Mouse (Mus musculus) kidney, adult 2 months (tissue): Measurements from ENCODE around the gene Lrp2.

Source experiments
- CTCF ChIP-seq: fragments of 200-500 bp; conservative IDR thresholded peaks from 2 replicates; pipeline ENCODE4 v1.5.1; 2011; ENCODE audit warnings: low read depth, mild to moderate bottlenecking, control low read depth, low read length, moderate library complexity, mixed read lengths; ENCODE audit not compliant: insufficient read depth, insufficient read length
- POLR2A ChIP-seq: fragments of 200-500 bp; IDR thresholded peaks from one replicate; pipeline ENCODE4 v1.6.1; 2011; ENCODE audit warnings: low read depth, low read length, control low read depth

DNA sequence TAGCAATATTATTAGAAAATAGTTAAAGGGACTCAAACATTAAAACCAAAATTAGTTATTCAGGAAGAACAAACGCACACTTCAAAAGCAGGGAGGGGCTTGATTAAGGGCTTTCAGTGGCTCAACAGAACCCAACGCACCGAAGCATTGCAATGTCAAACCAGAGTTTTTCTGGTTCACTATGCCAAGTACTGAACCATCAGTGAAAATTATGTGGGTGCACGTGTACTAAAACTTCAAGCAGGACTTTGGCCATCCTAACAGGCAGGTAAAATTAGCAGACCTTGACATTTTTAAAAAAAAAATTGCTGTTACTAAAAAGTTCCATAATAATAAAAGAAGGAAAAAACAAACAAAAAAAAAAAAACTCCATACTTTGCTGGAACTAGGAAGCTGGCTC is 25.6 kb downstream of the Lrp2 start:
- TF ChIP-seq CTCF (no peak), POLR2A (no peak)
